Mouse (Mus musculus) bone marrow, adult 2 months (tissue): ENCODE data around the gene Pkn2. TPM values are rescaled to one million over a fixed set of nuclear protein-coding genes. Genes with fewer than 3 reads are reported as not detected.

Experiments
- H3K27ac ChIP-seq: fragments of 200-500 bp; 2 replicates; pipeline ENCODE4 v1.5.1; 2012; ENCODE audit warnings: low read depth, mild to moderate bottlenecking, control low read depth, inconsistent platforms, low read length; ENCODE audit not compliant: control insufficient read depth, poor library complexity, insufficient read depth
- H3K4me1 ChIP-seq: fragments of 200-500 bp; 2 replicates; pipeline ENCODE4 v1.6.1; 2011; ENCODE audit warnings: low read length; ENCODE audit not compliant: control insufficient read depth, insufficient read depth
- H3K4me3 ChIP-seq: fragments of 200-500 bp; replicated peaks from 2 replicates; pipeline ENCODE3; 2011; ENCODE audit warnings: mild to moderate bottlenecking, low read depth, low read length, control low read depth; ENCODE audit not compliant: control insufficient read depth
- CTCF ChIP-seq: fragments of 200-500 bp; IDR thresholded peaks from 2 replicates; pipeline ENCODE4 v1.5.1; 2011; ENCODE audit warnings: low read length, control low read depth; ENCODE audit not compliant: control insufficient read depth, insufficient read depth
- POLR2A ChIP-seq: fragments of 200-500 bp; IDR thresholded peaks from 2 replicates; pipeline ENCODE4 v1.6.1; 2011; ENCODE audit warnings: low read depth, mild to moderate bottlenecking, control low read depth, low read length, borderline replicate concordance; ENCODE audit not compliant: control insufficient read depth
- WGBS: fragments of 180-500 bp; shearing (Covaris S2); methylation state at CpG from one replicate; pipeline ENCODE4 v1.1.7; 2018; 5-methylcytosine and 5-hydroxymethylcytosine counted together
- polyA plus RNA-seq: library from polyadenylated mRNA; stranded (reverse); fragments of >200 nt; gene quantifications from 2 replicates; pipeline ENCODE4 v1.2.4, GENCODE M21; 2011; ENCODE audit warnings: low replicate concordance; ENCODE audit not compliant: missing spikeins, insufficient read depth, insufficient read length

The Pkn2 gene
- polyA plus RNA-seq, 1 experiment: 35.2 TPM

- Histone ChIP-seq H3K27ac (no peak overlapping the region), H3K4me3 (no peak overlapping the region), H3K4me1 (no peaks in the 10 kb centered on the region)
- WGBS: 82% methylated on average over 16 of the region's 16 CpGs
- TF ChIP-seq CTCF: no peak
- TF ChIP-seq POLR2A: no peak
Observed at GRCm38 (mm10) chr3:142749131-142749530, 132.7 kb downstream of the Pkn2 start.

GRCm38 (mm10) chr3:142747673-142748072 is 134.1 kb downstream of the Pkn2 start:
- 94% methylated on average over 7 of the region's 7 CpGs for WGBS
- Histone ChIP-seq H3K4me1 (no peaks in the 10 kb centered on the region), H3K4me3 (no peak overlapping the region), H3K27ac (no peak overlapping the region)
- no peak for TF ChIP-seq POLR2A
- no peak for TF ChIP-seq CTCF

GRCm38 (mm10) chr3:142745076-142745475 is 136.7 kb downstream of the Pkn2 start:
- Histone ChIP-seq H3K4me3 (no peak overlapping the region), H3K27ac (no peak overlapping the region), H3K4me1 (no peaks in the 10 kb centered on the region)
- TF ChIP-seq POLR2A (no peak), CTCF (no peak)
- WGBS: 80% methylated on average over 2 of the region's 2 CpGs

GRCm38 (mm10) chr3:142743973-142744898 is 137.6 kb downstream of the Pkn2 start:
- WGBS: 62% methylated on average over 21 of the region's 21 CpGs
- TF ChIP-seq CTCF: peak; percentile 82
- no peak for TF ChIP-seq POLR2A
- Histone ChIP-seq H3K27ac (no peak overlapping the region), H3K4me3 (no peak overlapping the region), H3K4me1 (no peaks in the 10 kb centered on the region)

Other genes starting within 250 kb of the Pkn2 start
- gene Kyat3, start 181.0 kb downstream of the Pkn2 start, polyA plus RNA-seq: 2.2 and 3.4 TPM in 2 replicates
- 15.2 and 17.4 TPM in 2 replicates for gene Gtf2b, start 117.0 kb downstream of the Pkn2 start, polyA plus RNA-seq